Mouse (Mus musculus) thymus, postnatal 10 days (tissue): ENCODE results near the gene Haghl.
"Not testable (repeated sequence)": the region's sequence is repeated elsewhere in the genome, so short reads cannot be mapped to it uniquely, and the experiment has no call there.

ENCODE experiments used
- DNase-seq, 2 experiments: peaks; one replicate each; pipeline ENCODE4 v3.0.0; 2021; ENCODE audit warnings: low spot score in 2 of 2

Haghl gene

DNA sequence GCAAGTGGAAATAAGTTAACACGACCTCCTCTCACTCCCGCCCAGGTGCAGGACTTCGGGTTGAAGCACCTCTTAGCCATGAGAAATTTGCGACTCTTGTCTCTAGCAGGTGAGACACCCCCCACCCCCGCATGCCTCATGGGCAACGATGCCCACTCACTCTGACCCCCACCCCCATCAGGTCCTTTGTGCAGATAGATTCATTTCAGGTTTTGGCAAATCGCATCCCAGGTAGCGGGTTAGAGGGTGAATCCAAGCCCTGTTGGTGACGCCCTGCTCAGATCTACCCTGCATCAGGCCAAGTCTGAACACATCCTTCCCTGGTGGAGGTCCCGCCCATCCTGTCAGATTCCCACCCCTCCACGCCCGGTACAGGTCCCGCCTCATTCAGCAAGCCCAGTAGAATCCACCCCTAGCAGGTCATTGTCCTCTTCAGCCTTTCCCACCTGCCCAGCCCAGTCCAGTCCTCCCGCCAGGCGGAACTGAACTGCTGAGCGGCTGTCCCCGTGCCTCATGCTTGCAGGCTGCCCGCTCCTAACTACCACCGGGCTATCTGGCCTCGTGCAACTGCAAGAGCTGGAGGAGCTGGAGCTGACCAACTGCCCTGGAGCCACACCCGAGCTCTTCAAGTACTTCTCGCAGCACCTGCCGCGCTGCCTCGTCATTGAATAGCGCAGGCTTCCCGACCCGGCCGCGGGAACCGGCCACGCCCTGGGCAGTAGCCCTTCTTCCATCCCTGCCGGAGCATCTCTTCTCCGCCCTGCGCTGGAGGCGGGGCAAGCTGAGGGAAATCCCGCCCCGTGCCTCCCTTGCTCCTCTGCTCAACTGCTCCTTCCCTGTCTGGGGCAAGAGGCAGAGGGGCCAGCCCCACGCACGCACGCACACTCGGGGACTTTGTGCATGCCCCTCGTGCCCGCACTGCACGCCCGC is 33.6 kb upstream of the Haghl start:
- no peak for DNase-seq

DNA sequence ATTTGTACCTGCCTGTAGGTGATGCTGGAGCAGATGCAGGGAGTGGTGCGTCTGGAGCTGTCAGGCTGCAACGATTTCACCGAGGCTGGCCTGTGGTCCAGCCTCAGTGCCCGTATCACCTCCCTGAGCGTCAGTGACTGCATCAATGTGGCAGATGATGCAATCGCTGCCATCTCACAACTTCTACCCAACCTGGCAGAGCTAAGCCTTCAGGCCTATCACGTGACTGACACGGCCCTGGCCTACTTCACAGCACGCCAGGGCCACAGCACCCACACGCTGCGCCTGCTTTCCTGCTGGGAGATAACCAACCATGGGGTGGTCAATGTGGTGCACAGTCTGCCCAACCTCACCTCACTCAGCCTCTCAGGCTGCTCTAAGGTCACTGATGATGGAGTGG is 32.2 kb upstream of the Haghl start:
- DNase-seq = no peak

DNA sequence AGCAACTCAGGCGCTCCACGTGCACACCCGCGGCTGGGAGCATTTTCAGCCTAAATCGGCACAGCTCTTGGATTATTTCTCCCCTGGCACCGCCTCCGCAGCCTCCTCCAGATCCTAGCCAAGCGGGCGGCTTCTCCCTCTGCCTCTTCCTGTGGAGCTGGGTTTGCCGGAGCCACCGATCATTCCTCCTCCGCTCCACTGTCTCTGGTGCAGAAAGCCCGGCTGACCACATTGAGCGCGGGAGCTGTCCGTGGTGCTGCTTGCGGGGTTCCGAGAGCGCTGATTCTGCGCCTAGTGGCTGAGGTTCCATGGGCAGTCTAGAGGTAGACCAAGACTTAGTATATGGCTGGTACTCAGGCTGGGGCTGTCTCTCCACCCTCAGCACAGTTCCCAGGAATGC is 28.0 kb upstream of the Haghl start:
- peak in 1 of 2 experiments; percentile 82 for DNase-seq

DNA sequence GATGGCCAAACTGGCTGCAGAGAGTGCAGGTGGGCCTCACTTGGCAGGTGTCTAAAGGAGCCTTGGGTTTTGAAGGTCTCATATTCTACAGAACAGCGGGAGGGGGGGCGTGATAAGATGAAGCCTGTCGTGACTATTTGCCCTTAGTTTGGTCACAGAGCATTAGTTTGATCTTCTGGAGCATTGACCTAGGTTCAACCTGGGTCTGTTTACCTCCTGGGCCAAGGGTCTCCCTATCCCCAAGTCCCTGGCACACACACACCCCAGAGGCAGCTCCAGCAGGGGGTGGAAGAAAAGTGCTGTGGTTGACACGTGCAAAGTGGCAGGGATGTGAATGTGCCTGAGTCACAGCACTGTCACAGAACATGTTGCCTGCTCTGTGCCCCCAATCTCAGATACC is 25.4 kb upstream of the Haghl start:
- DNase-seq = no peak

DNA sequence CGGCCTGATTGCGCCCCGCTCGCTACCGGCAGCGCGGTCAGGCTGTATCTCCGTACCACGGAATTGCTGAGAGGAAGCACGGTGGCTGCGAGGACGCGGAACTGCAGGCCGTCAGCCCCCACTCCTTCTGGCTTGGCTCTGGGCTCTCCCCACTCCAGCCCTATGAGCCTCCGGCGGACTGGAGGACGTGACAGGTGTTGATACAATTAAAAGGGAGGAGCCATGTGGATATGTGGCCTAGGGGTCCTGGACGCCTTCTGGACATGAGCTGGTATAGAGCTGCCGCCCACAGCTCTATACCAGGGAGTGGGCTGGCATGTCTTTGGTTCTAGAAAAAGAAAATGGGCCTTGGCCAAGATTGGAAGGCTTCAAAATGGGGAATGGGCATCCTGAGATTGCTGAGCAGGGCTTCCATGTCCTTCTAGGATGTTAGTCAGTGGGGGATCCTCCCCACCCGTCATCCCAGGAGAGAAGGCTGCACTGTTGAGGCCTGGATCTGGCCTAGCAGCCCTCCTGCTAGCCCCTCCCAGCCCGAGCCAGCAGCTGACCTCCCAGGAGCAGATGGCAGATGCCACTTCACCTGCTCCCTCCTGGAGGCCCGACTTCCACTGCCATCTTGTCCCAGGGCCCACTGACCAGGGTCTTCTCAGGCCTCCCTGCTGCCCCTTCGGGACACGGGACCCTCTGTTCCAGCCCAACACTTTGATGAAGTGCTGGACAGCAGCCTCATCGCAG is 24.3 kb upstream of the Haghl start:
- no peak for DNase-seq

DNA sequence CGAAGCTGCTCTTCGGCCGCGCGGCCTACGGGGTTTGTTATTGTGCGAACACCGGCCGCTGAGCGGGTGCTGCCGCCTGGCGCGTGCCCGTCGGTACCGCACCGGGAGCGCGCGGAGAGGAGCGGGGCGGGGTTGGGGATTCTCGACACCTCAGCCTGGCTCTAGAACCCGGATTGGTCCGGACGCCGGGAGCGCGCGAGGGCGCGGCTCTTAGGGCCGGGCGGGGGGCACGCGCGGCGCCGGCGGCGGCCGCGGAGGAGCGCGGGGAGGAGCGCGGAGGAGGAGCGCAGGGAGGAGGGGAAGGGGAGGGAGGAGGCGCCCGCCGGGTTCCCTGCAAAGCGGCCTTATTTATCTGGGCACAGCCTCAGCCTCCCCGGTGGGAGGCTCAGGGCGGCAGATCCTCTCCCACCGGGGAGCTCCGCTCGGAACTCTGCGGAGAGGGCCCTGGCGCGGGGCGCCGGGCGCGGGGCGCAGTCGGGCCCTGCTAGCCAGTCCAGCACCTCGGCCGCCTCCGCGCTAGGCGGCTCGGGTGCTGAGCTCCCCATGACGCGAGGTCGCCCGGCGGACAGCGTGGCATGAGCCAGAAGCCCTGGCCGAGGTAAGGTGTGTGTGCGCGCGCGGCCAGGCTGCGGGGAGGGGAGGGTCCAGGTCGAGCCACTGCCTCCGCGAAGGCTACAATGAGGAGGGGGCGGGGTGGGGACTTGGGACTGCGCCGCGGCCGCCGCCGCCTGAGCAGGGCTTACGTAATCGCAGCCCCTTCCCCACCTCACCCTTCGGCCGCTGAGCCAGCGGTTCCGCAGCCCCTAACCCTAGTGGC is 23.5 kb upstream of the Haghl start, which contains the start of gene Fbxl16:
Gene Fbxl16 (plus strand): TSS at position 297 of the 817 bp plus-strand sequence.
- no peak for DNase-seq

DNA sequence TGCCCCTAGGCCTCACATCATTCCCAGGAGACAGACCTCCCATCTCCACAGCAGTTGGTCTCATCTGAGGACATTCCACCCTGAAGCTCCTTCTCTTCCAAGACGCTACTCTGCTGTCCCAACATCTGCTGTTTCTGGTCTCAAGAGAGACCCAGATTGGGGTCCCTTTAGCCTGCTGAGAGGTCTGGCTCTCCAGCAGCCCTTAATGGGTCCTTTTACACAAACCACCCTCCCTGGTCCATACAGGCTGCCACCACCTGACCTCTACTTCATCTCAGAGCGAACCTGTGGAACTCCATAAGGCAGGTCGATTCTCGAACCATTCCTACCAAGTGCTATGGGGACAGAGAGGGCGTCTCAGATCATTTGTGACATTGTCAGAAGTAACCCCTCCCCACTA is 22.6 kb upstream of the Haghl start:
- no peak for DNase-seq

DNA sequence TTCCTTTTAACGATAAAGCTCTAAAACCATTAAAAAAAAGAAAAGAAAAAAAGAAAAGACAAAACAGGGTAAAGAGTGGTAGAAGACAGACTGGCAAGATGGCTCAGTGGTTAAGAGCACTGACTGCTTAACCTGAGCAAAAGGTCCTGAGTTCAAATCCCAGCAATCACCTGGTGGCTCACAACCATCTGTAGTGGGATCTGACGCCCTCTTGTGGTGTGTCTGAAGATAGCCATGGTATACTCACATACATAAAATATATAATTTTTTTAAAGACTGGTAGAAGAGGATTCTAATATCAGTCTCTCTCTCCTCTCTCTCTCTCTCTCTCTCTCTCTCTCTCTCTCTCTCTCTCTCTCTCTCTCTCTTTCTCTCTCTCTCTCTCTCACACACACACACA is 22.0 kb upstream of the Haghl start:
- DNase-seq = not testable (repeated sequence)

DNA sequence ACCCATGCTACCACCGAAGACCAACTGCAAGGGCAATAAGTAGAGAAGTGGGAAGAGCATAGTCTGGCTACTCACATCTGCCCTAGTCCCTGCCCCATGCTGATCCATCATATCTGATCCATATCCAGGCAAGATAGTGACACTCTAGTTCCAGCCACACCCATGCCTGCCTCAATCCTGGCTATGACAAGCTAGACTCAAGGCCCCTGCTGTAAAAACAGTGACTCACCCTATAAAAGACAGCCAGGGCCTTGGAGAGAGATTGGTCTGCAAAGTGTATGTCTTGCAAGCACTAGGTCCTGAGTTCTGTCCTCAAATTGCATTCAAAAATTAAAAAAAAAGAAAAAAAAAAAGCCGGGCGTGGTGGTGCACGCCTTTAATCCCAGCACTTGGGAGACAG is 21.0 kb upstream of the Haghl start:
- no peak for DNase-seq

DNA sequence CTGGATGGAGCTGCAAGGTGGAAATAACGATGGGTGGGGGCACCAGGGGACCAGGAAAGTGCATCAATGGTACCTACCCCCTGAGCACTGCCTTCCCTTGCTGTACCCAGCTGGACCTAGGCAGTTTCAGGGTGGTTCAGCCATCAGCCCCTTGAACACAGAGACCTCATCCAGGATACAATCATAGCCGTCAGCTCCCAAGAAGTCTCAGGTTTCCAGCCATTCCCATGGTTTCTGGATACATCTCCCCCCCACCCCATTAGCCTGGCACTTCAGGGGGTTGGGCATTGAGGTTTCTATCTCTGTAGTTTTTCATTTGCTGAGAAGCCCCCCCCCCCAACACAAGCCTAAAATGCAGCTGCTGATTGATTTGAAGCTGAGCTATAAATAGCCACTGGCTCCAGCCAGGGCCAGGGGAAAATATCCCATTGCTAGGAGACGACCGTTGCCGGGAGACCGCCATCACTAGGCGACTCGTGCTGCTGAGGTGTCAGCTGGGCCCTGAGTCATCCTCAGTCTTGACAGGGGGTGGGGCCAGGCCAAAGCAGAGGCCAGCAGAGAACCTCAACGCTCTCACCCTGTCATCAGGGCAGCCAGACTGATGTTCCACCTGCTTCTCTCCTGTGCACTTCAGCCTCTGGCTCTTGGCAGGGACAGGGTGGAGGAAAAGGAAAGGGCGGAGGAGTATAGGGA is 17.5 kb upstream of the Haghl start:
- DNase-seq = no peak

DNA sequence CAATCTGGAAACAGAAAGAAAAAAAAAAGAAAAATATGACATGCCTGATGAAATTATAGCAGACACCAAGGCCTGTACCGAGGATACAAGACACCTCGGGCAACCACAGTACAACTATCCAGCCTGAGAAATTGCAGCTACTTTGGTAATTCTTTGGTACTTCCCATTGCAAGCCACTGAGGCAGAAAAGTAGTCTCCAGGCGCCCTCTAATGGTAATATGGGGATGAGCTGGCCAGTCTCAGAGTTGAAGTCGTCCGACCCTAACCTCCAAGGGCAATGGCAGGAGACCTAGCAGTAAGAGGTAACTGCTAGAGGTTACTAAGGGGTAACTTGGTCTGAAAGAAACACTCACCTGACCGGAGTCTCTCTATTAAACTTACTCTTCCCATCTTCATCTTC is 15.6 kb upstream of the Haghl start:
- DNase-seq = peak; percentile 55 to 72

DNA sequence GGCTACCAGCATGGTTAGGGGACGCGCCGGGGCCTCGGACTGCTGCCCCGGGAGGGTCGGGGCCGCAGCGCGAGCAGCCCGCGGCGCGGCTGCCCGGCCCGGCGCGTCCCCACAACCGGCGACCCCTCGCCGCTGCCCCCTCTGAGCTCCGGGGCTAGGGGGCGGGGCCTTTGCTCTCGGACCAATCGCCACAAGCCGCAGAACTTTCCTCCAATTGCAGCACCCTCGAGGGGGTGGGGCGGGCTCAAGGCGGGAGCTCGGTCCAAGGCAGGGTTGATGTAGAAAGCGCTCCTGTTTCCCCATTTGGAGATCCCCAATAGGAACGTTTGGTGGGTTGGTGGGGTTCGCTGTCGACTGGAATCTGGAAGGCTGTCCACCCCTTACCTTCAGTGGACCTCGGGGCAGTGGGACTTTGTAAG is 11.5 kb upstream of the Haghl start, which contains the start of gene Metrn:
Gene Metrn (minus strand): TSS at position 186 of the 419 bp plus-strand sequence.
- peak; percentile 87 to 93 for DNase-seq

DNA sequence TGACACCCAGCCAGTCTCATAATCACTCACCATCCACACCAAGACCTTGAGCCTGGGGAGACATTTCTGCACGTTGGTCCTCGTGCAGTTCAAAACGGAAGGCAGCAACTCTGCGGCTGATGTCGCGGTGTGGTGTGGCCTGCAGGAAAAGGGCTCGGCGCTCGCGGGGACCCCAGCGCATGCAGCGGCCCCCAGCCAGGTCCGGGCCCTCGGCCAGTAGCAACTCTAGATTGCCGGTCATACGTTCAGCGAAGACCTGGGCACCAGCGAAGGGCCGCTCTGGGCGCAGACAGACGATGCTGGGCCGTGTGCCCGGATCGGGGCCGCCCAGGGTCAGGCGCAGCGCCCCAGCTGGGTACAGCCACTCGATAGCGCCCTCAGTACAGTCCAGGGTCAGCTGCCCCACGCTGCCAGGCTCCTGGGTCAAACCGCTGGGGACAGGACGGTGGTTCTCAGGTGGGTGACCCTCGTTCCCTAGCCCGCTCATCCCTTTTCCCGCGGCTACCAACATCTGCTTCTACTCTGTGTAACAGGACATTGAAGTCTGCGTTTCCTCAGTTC is 10.8 kb upstream of the Haghl start:
- DNase-seq = peak in 1 of 2 experiments; percentile 25

DNA sequence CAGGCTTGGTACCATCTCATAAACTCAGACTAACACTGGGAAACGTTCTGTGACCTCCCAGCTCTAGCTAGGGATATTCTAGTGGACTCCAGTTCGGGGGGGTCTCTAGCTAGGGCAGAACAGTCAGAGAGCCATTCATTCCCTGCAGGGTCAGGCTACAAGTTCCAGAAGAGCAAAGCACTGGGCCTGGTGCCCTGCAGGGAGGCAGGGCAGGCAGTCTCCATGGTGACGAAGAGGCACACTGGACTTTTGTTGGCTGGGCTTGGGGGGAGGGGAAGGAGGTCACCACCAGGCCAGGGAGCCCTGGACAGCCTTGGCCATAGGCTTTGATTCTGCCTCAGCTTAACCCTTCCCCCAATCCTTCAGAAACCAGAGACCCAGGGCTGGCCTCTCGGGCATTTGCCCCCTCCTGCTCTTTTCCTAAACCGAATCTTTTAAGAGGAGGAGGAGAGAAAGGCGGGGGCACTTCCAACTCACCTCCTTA is 10.2 kb upstream of the Haghl start, which contains the start of gene AC134908.4:
Gene AC134908.4 (minus strand): TSS at position 51 of the 484 bp plus-strand sequence.
- DNase-seq = no peak

DNA sequence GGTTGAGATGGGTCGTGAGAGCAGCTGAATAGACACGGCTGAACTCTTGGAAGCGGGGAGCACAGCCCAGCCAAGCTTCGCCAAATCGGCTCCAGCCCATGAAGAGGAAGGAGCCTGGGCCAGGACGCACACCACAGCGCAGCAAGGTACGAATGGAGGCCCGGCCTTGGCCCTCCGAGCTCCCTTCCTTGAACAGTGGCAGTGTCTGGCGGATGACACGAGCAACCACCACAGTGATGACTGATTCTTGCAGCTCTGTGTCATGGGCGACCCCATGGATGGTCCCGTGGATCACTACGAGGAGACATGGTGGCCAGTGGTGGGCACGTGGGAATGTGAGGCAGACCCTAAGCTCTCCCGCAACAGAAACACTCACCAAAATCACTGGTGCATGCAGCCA is 9.5 kb upstream of the Haghl start:
- no peak for DNase-seq

DNA sequence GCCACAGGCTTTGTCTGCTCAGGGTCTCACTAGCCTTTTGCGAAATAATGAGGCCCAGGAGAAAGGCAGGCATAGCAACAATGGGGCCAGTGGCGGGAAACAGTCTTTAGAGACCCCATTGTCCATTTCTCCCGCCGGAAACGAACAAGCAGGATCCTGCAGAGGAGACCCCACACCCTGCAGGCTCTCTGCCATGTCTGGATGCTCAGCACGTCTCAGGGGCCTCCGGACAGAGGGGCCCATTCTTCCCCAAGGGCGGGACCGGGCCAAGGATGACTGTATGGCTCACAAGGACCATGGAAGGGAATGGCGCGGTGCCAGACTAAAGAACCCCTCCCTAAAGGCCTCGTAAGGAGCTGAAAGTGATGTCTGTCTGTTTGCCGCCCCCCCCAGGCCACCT is 8.7 kb upstream of the Haghl start:
- no peak for DNase-seq

DNA sequence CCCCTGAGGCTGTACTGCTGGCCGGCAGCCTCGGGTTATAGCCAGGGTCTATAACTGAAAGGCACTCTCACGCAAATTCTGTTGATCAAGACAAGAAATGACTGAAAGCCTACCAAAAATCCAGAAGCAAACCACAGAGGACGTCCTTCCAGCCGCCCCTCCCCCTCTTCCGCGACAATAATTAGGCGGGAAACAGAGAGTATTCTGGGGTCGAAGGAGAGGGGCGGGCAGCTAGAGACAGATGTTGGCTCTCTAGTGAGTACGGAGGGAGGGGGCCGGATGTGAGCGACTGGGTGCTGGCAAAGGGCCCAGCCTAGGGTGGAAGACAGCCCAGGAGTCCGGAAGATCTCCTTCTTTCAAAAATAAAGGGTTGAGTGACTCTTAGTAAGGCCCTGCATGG is 7.1 kb upstream of the Haghl start, which contains the start of gene Fam173a:
Gene Fam173a (minus strand): TSS at position 287 of the 400 bp plus-strand sequence.
- peak; percentile 81 to 82 for DNase-seq

DNA sequence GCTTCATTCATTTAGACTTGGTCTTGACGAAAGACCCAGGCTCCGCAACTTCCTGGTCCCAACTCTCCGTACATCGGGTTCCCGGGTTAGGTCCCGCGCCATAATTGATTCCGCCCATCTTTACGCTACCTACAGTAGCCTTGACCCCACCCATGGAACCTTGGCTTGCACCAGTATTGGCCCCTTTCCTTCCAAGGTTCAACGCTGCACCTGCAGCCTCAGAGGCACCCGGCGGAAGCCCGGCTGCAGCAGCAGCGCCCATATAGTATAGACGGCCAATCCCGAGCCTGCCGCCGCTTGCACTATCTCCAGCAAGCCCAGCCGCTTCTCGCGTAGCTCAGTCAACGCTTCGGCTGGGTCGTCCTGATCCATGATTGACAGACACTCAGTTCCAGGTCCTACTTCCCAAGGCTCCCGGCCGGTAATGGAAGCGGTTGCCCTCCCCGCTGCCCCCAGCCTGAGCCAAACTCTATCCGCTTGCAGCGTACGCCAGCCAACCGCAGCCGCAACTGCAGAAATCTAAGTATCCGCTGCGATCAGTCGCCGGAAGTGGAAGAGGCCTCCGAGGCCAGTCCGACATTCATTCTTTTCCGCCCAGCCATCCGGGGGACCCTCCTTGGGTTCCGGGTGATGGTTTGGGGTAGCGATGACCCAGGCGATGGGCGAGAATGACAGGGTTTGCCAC is 6.5 kb upstream of the Haghl start:
- peak; percentile 76 to 84 for DNase-seq

DNA sequence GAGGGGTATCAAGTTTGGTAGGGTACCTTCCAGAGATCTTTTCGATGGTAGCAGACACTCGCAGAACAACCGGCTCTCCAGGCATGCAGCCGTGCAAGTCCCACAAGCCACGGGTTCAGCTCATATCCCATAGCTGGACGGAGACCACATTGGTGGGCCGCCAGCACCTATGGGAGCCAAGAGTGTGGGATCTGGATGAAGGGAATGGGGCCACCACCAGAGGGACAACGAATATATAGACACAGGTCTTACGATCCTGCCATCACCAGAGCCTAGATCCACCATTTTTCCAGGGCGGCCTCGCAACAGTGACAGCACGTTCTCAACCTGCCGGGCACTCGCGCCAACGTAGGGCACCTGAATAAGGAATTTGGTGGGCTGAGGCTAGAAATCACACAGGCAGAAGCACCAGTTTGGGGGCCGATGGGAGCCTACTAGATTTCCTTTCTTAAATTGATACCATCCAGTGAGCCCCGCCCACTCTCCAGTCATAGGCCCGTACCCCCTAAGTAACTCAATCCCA is 5.9 kb upstream of the Haghl start:
- no peak for DNase-seq
